Mouse (Mus musculus) mouse trophoblast stem cell (cell line): ENCODE results near the gene Sidt2.

Experiments used
- in situ Hi-C, 2 experiments: fragments of 300-500 bp; cut with MseI, MboI; formaldehyde crosslinking; loops; 2 replicates in 1 of 2; 3 replicates in 1 of 2; pipeline ENCODE4 v1.15.1; 2025

Sidt2 gene

GRCm38 (mm10) chr9:45955107-45955963 lies at the start of gene Sidt2:
TSS of gene Sidt2 (minus strand) at chr9:45955258.
- in situ Hi-C loops = no loop called here

- in situ Hi-C loops = loop anchor here (5.0 to 10.0 kb wide), 3 partner anchors 180 to 230 kb away; partner anchors contain the start of gene Apoc3 (in 1 of the 2)
Measured at GRCm38 (mm10) chr9:46004529-46004928, 49.5 kb upstream of the Sidt2 start.

GRCm38 (mm10) chr9:46003729-46004128 lies 48.7 kb upstream of the Sidt2 start:
- in situ Hi-C loops = loop anchor here (5.0 to 10.0 kb wide), 3 partner anchors 181 to 231 kb away; partner anchors contain the start of gene Apoc3 (in 1 of the 2)

- in situ Hi-C loops = no loop called here
Measured at GRCm38 (mm10) chr9:45999009-45999408, 44.0 kb upstream of the Sidt2 start.

- in situ Hi-C loops = no loop called here
Measured at GRCm38 (mm10) chr9:45985229-45985567, 30.1 kb upstream of the Sidt2 start.

- in situ Hi-C loops = no loop called here
Measured at GRCm38 (mm10) chr9:45984409-45985228, 29.6 kb upstream of the Sidt2 start.

- in situ Hi-C loops = no loop called here
Measured at GRCm38 (mm10) chr9:45983676-45984408, 28.8 kb upstream of the Sidt2 start.

GRCm38 (mm10) chr9:45981331-45981730 lies 26.3 kb upstream of the Sidt2 start:
- in situ Hi-C loops = no loop called here

- in situ Hi-C loops = no loop called here
Measured at GRCm38 (mm10) chr9:45980611-45981010, 25.6 kb upstream of the Sidt2 start.

- in situ Hi-C loops = no loop called here
Measured at GRCm38 (mm10) chr9:45979778-45980177, 24.7 kb upstream of the Sidt2 start.

GRCm38 (mm10) chr9:45976884-45977283 lies 21.8 kb upstream of the Sidt2 start:
- in situ Hi-C loops = no loop called here

- in situ Hi-C loops = no loop called here
Measured at GRCm38 (mm10) chr9:45963577-45963976, 8.5 kb upstream of the Sidt2 start.

GRCm38 (mm10) chr9:45961855-45962254 lies 6.8 kb upstream of the Sidt2 start:
- in situ Hi-C loops = no loop called here

- in situ Hi-C loops = no loop called here
Measured at GRCm38 (mm10) chr9:45959661-45960060, 4.6 kb upstream of the Sidt2 start.

- in situ Hi-C loops = no loop called here
Measured at GRCm38 (mm10) chr9:45958851-45959250, 3.8 kb upstream of the Sidt2 start.

- in situ Hi-C loops = no loop called here
Measured at GRCm38 (mm10) chr9:45958023-45958670, 3.1 kb upstream of the Sidt2 start.

GRCm38 (mm10) chr9:45954294-45955106 lies 558 bp downstream of the Sidt2 start:
- in situ Hi-C loops = no loop called here

GRCm38 (mm10) chr9:45953511-45954293 lies 1.4 kb downstream of the Sidt2 start:
- in situ Hi-C loops = no loop called here

GRCm38 (mm10) chr9:45952890-45953289 lies 2.2 kb downstream of the Sidt2 start:
- in situ Hi-C loops = no loop called here

- in situ Hi-C loops = no loop called here
Measured at GRCm38 (mm10) chr9:45952057-45952456, 3.0 kb downstream of the Sidt2 start.
